Mouse (Mus musculus) embryo, embryonic 10 days (tissue): ENCODE data around the gene Mrvi1.
A peak's percentile ranks its signal among the peaks of the same experiment; 100 is the strongest.

Experiments used
- DNase-seq: peaks from one replicate; pipeline ENCODE4 v3.0.0-alpha.2; 2015; ENCODE audit warnings: low spot score

The Mrvi1 gene

GRCm38 (mm10) chr7:110981036-110981435 lies 1.2 kb downstream of the Mrvi1 start:
- DNase-seq = peak; percentile 27

GRCm38 (mm10) chr7:110977699-110978392 lies 4.4 kb downstream of the Mrvi1 start:
- DNase-seq = no peak

- DNase-seq = no peak
These were observed 8.8 kb downstream of the Mrvi1 start for GRCm38 (mm10) chr7:110973450-110973849.

GRCm38 (mm10) chr7:110972796-110973195 lies 9.5 kb downstream of the Mrvi1 start:
- DNase-seq = no peak

GRCm38 (mm10) chr7:110967373-110967772 lies 14.9 kb downstream of the Mrvi1 start:
- DNase-seq = no peak

- DNase-seq = no peak
These were observed 15.4 kb downstream of the Mrvi1 start for GRCm38 (mm10) chr7:110966853-110967252.

- DNase-seq = no peak
These were observed 16.9 kb downstream of the Mrvi1 start for GRCm38 (mm10) chr7:110965387-110965786.

GRCm38 (mm10) chr7:110963655-110963997 lies 18.6 kb downstream of the Mrvi1 start:
- DNase-seq = no peak

- no peak for DNase-seq
These were observed 19.2 kb downstream of the Mrvi1 start for GRCm38 (mm10) chr7:110962943-110963654.

- DNase-seq = no peak
These were observed 19.8 kb downstream of the Mrvi1 start for GRCm38 (mm10) chr7:110962497-110962896.

GRCm38 (mm10) chr7:110956422-110957170 lies 25.7 kb downstream of the Mrvi1 start:
- no peak for DNase-seq

GRCm38 (mm10) chr7:110955576-110955975 lies 26.7 kb downstream of the Mrvi1 start:
- no peak for DNase-seq

GRCm38 (mm10) chr7:110954072-110954858 lies 28.0 kb downstream of the Mrvi1 start:
- DNase-seq = no peak

GRCm38 (mm10) chr7:110953210-110953609 lies 29.1 kb downstream of the Mrvi1 start:
- DNase-seq = no peak

GRCm38 (mm10) chr7:110950621-110950925 lies 31.7 kb downstream of the Mrvi1 start:
- no peak for DNase-seq

- DNase-seq = no peak
These were observed 32.3 kb downstream of the Mrvi1 start for GRCm38 (mm10) chr7:110949785-110950620.

- no peak for DNase-seq
These were observed 33.7 kb downstream of the Mrvi1 start for GRCm38 (mm10) chr7:110948579-110948978.

- DNase-seq = no peak
These were observed 34.6 kb downstream of the Mrvi1 start for GRCm38 (mm10) chr7:110947616-110948015.

GRCm38 (mm10) chr7:110946731-110947130 lies 35.5 kb downstream of the Mrvi1 start:
- peak; percentile 61 for DNase-seq

- DNase-seq = no peak
These were observed 37.9 kb downstream of the Mrvi1 start for GRCm38 (mm10) chr7:110944321-110944720.
